Mouse (Mus musculus): ENCODE results near the gene Pcsk7. TPM values are rescaled to one million over a fixed set of nuclear protein-coding genes. Genes with fewer than 3 reads are reported as not detected.

The Pcsk7 gene
- total and polyA plus RNA-seq, 2 experiments from 2014 or later = 18.1 to 23.5 TPM

DNA sequence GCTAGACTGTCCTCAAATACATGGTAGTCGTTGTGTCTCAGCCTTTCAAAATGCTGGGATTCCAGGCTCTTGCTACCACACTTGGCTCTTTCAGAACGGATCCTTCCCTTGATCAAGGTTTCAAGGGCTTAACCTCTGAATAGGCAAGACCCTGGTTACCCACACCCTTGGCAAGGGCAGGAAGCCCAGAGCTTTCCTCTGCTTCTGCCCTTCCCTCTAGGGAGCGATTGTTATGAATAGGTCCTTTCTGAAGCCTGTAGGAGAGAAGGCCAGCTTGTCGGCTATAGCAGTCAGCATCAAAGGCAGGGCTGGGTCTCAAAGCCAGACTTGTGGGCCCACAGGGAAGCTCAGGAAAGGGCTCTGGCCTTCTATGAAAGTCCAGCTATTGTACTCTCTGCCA, 52.6 kb downstream of the Pcsk7 start:
- Histone ChIP-seq H3K36me3 (ENCODE audit: insufficient read depth, low read length) (peaks cover 14% of the 10 kb centered on the region; the same call in 1 of the 2 replicates), H3K4me1 (ENCODE audit: insufficient read depth, low read length) (no peaks in the 10 kb centered on the region), H3K27me3 (ENCODE audit: insufficient read depth, low read length) (no peaks in the 10 kb centered on the region), H3K4me3 (ENCODE audit: low read length) (no peak overlapping the region), H3K27ac (peak overlapping the region; percentile 45; the same call in 1 of the 2 replicates), H3K4me2 (ENCODE audit: low read depth, low read length) (no peak overlapping the region), H3K9ac (replicated peaks; ENCODE audit: low read length) (no peak overlapping the region), H3K9me3 (ENCODE audit: low read length) (no peaks in the 10 kb centered on the region)
- ATAC-seq (no peak), DNase-seq (ENCODE audit: low spot score) (peak; percentile 33)
- WGBS = 25% methylated on average over 4 of the region's 4 CpGs
- TF ChIP-seq CTCF (IDR thresholded peaks at IDR 0.05; ENCODE audit: low read depth) = no peak

DNA sequence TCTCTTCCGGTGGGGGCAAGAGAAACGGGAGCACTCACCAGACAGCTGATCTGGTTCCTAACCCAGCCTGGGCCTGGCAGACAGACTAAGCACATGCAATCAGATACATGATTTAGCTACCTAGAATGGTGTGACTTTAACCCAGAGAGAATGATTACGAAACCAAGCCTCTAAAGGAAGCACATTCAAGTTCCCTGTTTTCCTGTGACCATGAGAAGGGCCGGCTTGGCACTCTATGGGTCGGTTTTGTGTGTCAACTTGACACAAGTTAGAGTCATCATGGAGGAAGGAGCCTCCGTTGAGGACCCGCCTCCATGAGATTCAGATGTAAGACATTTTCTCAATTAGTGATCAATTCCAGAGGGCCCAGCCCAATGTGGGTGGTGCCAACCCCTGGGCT, 53.4 kb downstream of the Pcsk7 start:
- no peak overlapping the region for H3K4me3 ChIP-seq (ENCODE audit: low read length)
- H3K36me3 ChIP-seq (ENCODE audit: insufficient read depth, low read length) = peaks cover 20% of the 10 kb centered on the region; the same call in 1 of the 2 replicates
- H3K27ac ChIP-seq = no peak overlapping the region
- H3K9ac ChIP-seq (replicated peaks; ENCODE audit: low read length) = no peak overlapping the region
- no peaks in the 10 kb centered on the region for H3K9me3 ChIP-seq (ENCODE audit: low read length)
- TF ChIP-seq CTCF (IDR thresholded peaks at IDR 0.05; ENCODE audit: low read depth) = no peak
- 87% methylated on average over 7 of the region's 7 CpGs for WGBS
- no peak overlapping the region for H3K4me2 ChIP-seq (ENCODE audit: low read depth, low read length)
- DNase-seq (ENCODE audit: low spot score) = no peak
- no peaks in the 10 kb centered on the region for H3K27me3 ChIP-seq (ENCODE audit: insufficient read depth, low read length)
- H3K4me1 ChIP-seq (ENCODE audit: insufficient read depth, low read length) = no peaks in the 10 kb centered on the region
- ATAC-seq = no peak

DNA sequence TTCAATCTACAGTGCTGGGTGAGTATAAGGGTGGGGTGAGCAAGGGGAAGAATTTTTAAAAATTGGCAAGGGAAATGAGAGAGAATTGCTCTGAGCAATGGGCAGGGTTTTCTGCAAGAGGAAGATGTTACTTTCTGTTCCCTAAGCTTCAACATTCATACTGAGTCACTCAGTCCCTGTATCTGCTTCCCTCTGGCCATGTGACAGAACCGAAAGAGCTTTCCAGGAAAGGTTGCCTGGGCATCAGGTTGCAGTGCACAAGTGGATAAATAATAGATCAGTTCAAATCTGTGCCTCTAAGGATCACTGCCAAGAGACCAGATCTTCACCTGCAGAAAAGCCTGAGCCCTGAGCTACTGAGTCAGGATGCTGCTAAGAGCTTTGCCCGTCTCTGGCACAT, 55.6 kb downstream of the Pcsk7 start:
- no peak for DNase-seq (ENCODE audit: low spot score)
- no peak for ATAC-seq
- WGBS = 82% methylated on average over 2 of the region's 2 CpGs
- Histone ChIP-seq H3K4me2 (ENCODE audit: low read depth, low read length) (no peak overlapping the region), H3K4me3 (ENCODE audit: low read length) (no peak overlapping the region), H3K9me3 (ENCODE audit: low read length) (no peaks in the 10 kb centered on the region), H3K27me3 (ENCODE audit: insufficient read depth, low read length) (no peaks in the 10 kb centered on the region), H3K4me1 (ENCODE audit: insufficient read depth, low read length) (no peaks in the 10 kb centered on the region), H3K36me3 (ENCODE audit: insufficient read depth, low read length) (peaks cover 32% of the 10 kb centered on the region; the same call in 1 of the 2 replicates), H3K27ac (no peak overlapping the region), H3K9ac (replicated peaks; ENCODE audit: low read length) (no peak overlapping the region)
- TF ChIP-seq CTCF (IDR thresholded peaks at IDR 0.05; ENCODE audit: low read depth) = no peak

DNA sequence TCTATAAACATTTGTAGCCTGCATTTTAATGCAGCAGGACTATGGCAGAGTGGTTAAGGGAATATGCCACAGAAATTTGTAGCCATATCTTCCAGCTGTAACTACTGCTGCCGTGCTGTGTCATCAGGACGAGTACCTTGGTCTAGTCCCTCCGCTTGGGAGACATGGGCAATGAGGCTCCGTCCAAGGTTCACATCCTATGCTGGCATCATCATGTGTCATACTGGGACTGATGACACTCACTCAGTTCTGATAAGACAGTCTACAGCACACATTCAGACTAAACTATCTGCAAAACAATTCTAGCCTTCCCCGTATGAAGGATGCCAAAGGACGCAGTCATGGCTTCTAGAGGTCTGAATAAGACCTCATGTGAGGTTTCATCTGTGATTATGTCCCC, 57.3 kb downstream of the Pcsk7 start:
- Histone ChIP-seq H3K27ac (no peak overlapping the region), H3K4me3 (ENCODE audit: low read length) (no peak overlapping the region), H3K36me3 (ENCODE audit: insufficient read depth, low read length) (peaks cover 44% of the 10 kb centered on the region; the same call in 1 of the 2 replicates), H3K9ac (replicated peaks; ENCODE audit: low read length) (no peak overlapping the region), H3K4me1 (ENCODE audit: insufficient read depth, low read length) (no peaks in the 10 kb centered on the region), H3K9me3 (ENCODE audit: low read length) (no peaks in the 10 kb centered on the region), H3K4me2 (ENCODE audit: low read depth, low read length) (no peak overlapping the region), H3K27me3 (ENCODE audit: insufficient read depth, low read length) (no peaks in the 10 kb centered on the region)
- ATAC-seq = no peak
- TF ChIP-seq CTCF (IDR thresholded peaks at IDR 0.05; ENCODE audit: low read depth) = no peak
- 90% methylated on average over 6 of the region's 6 CpGs for WGBS
- no peak for DNase-seq (ENCODE audit: low spot score)

DNA sequence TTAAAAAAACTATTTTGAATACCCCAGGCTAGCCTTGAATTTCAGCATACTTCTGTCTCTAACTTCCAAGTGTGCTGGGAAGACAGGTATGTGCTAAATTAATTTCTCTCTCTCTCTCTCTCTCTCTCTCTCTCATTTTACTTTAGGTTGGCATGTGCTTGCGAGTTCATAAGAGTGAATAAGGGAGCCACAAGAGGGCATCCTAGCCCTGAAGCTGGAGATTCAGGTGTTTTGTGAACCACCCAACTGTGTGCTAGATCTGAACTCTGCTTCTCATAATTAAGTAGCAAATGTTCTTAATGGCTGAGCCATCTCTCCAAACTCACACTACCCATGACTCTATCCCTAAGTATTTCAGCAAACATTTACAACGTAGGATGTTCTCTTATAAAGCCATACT, 70.6 kb downstream of the Pcsk7 start:
- ATAC-seq (no peak), DNase-seq (ENCODE audit: low spot score) (no peak)
- no peak overlapping the region for H3K4me3 ChIP-seq (ENCODE audit: low read length)
- no peak overlapping the region for H3K4me2 ChIP-seq (ENCODE audit: low read depth, low read length)
- H3K9me3 ChIP-seq (ENCODE audit: low read length) = no peaks in the 10 kb centered on the region
- no peak overlapping the region for H3K9ac ChIP-seq (replicated peaks; ENCODE audit: low read length)
- no peaks in the 10 kb centered on the region for H3K27me3 ChIP-seq (ENCODE audit: insufficient read depth, low read length)
- WGBS = 75% methylated on average over 2 of the region's 2 CpGs
- H3K27ac ChIP-seq = no peak overlapping the region
- TF ChIP-seq CTCF (IDR thresholded peaks at IDR 0.05; ENCODE audit: low read depth) = peak; percentile 30; the same call in 1 of the 2 replicates
- H3K4me1 ChIP-seq (ENCODE audit: insufficient read depth, low read length) = no peaks in the 10 kb centered on the region
- peaks cover 30% of the 10 kb centered on the region; the same call in 1 of the 2 replicates for H3K36me3 ChIP-seq (ENCODE audit: insufficient read depth, low read length)

Small RNAs within 50 kb of the gene (microRNA-seq; reads per million reads assigned to microRNA genes)
- 0 to 0.35 reads per million in 2 experiments for gene Mir7087

Other genes with a start within 250 kb of the Pcsk7 start
- 13.7 and 24.6 TPM in 2 replicates for gene Cep164, start 77.8 kb upstream of the Pcsk7 start, total RNA-seq (2014; rRNA removed)
- gene Cep164, start 77.8 kb upstream of the Pcsk7 start, polyA plus RNA-seq (2015; fragmentation: Nextera tagmentation; extraction: Ambion mirVana) = 14.2 and 14.3 TPM in 2 replicates
- gene Bace1, start 67.9 kb upstream of the Pcsk7 start, total RNA-seq (2014; rRNA removed) = 77.0 and 92.0 TPM in 2 replicates
- 39.3 TPM in 2 replicates for gene Bace1, start 67.9 kb upstream of the Pcsk7 start, polyA plus RNA-seq (2015; fragmentation: Nextera tagmentation; extraction: Ambion mirVana)
- 51.9 and 55.4 TPM in 2 replicates for gene Rnf214, start 414 bp downstream of the Pcsk7 start, total RNA-seq (2014; rRNA removed)
- 70.3 and 77.7 TPM in 2 replicates for gene Rnf214, start 414 bp downstream of the Pcsk7 start, polyA plus RNA-seq (2015; fragmentation: Nextera tagmentation; extraction: Ambion mirVana)
- gene Tagln, start 29.6 kb downstream of the Pcsk7 start, total RNA-seq (2014; rRNA removed) = 4.4 and 5.2 TPM in 2 replicates
- 3.5 and 4.0 TPM in 2 replicates for gene Tagln, start 29.6 kb downstream of the Pcsk7 start, polyA plus RNA-seq (2015; fragmentation: Nextera tagmentation; extraction: Ambion mirVana)
- 124 and 126 TPM in 2 replicates for gene Sidt2, start 48.8 kb downstream of the Pcsk7 start, total RNA-seq (2014; rRNA removed)
- gene Sidt2, start 48.8 kb downstream of the Pcsk7 start, polyA plus RNA-seq (2015; fragmentation: Nextera tagmentation; extraction: Ambion mirVana) = 48.3 and 51.6 TPM in 2 replicates
- gene Pafah1b2, start 106.2 kb downstream of the Pcsk7 start, total RNA-seq (2014; rRNA removed) = 137 and 186 TPM in 2 replicates
- 222 and 243 TPM in 2 replicates for gene Pafah1b2, start 106.2 kb downstream of the Pcsk7 start, polyA plus RNA-seq (2015; fragmentation: Nextera tagmentation; extraction: Ambion mirVana)
- 32.3 and 37.1 TPM in 2 replicates for gene Sik3, start 106.3 kb downstream of the Pcsk7 start, total RNA-seq (2014; rRNA removed)
- gene Sik3, start 106.3 kb downstream of the Pcsk7 start, polyA plus RNA-seq (2015; fragmentation: Nextera tagmentation; extraction: Ambion mirVana) = 12.5 and 12.6 TPM in 2 replicates

All from hindbrain, postnatal 0 days (tissue).